Mouse (Mus musculus): ENCODE measurements at regions not wholly inside any gene's neighbourhood (a gene's known extent, or its start where the extent isn't known, plus 50 kb on each side); places are given as distances from the start of the nearest gene placed in this dataset.

DNA sequence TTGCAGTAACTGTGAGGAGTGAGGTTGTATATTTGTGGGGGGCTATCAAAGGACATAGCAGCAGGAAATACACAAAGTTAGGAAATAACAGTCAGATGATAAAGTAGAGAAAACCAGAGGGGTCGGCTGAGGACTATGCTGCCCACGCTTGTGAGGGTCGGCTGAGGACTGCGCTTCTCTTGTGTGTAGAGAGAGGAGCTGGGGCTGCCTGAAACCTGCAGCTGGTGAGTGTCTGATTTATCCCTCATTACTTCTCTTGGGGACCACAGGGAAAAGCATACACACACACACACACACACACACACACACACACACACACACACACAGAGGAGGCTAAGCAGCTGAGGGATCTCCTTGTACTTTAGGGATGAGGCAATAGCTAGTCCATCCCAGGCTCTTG is 124.3 kb upstream of the Rbfox1 start:
- H3K4me3 ChIP-seq (ENCODE audit: low read depth, low read length), result no peak overlapping the region
- H3K27me3 ChIP-seq (ENCODE audit: insufficient read depth, low read length), result no peaks in the 10 kb centered on the region
- H3K4me2 ChIP-seq (ENCODE audit: low read depth, low read length, poor library complexity, severe bottlenecking), result no peak overlapping the region
- H3K9ac ChIP-seq (replicated peaks; ENCODE audit: low read length, poor library complexity, severe bottlenecking), result no peak overlapping the region
- H3K4me1 ChIP-seq (ENCODE audit: insufficient read depth, low read length), result no peaks in the 10 kb centered on the region
- 88% methylated on average over 4 of the region's 4 CpGs for WGBS
- DNase-seq (ENCODE audit: low spot score) (no peak), ATAC-seq (ENCODE audit: low FRiP score) (no peak)
- H3K27ac ChIP-seq (ENCODE audit: low read depth, low read length), result no peak overlapping the region
- H3K36me3 ChIP-seq (ENCODE audit: insufficient read depth, low read length), result no peaks in the 10 kb centered on the region
- no peak for TF ChIP-seq CTCF (IDR thresholded peaks at IDR 0.05)
- H3K9me3 ChIP-seq (ENCODE audit: low read length), result no peaks in the 10 kb centered on the region

DNA sequence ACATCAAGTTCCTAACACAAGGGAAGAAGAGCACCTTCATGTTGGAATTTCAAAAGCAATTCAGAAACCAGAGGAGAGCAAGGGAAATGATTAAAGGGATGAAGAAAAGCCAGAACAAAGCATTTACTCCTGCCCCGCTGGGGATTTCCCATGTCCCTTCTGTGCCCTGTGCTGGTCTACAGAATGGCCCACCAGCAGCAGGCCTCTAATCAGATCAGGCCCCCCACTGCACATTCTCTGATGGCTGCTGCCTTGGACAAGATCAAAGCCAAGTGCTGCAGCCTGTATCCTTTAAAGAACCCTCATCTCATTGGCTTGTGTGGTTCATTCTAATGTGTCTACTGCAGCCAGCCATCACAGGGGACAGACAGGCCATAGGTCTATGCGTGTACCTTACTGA is 126.1 kb upstream of the Rbfox1 start:
- no peak for ATAC-seq (ENCODE audit: low FRiP score)
- no peak overlapping the region for H3K9ac ChIP-seq (replicated peaks; ENCODE audit: low read length, poor library complexity, severe bottlenecking)
- H3K9me3 ChIP-seq (ENCODE audit: low read length), result no peaks in the 10 kb centered on the region
- H3K4me1 ChIP-seq (ENCODE audit: insufficient read depth, low read length), result no peaks in the 10 kb centered on the region
- H3K4me3 ChIP-seq (ENCODE audit: low read depth, low read length), result no peak overlapping the region
- 73% methylated on average over 2 of the region's 2 CpGs for WGBS
- no peak overlapping the region for H3K27ac ChIP-seq (ENCODE audit: low read depth, low read length)
- H3K4me2 ChIP-seq (ENCODE audit: low read depth, low read length, poor library complexity, severe bottlenecking), result no peak overlapping the region
- no peak for TF ChIP-seq CTCF (IDR thresholded peaks at IDR 0.05)
- DNase-seq (ENCODE audit: low spot score), result no peak
- H3K27me3 ChIP-seq (ENCODE audit: insufficient read depth, low read length), result no peaks in the 10 kb centered on the region
- no peaks in the 10 kb centered on the region for H3K36me3 ChIP-seq (ENCODE audit: insufficient read depth, low read length)

DNA sequence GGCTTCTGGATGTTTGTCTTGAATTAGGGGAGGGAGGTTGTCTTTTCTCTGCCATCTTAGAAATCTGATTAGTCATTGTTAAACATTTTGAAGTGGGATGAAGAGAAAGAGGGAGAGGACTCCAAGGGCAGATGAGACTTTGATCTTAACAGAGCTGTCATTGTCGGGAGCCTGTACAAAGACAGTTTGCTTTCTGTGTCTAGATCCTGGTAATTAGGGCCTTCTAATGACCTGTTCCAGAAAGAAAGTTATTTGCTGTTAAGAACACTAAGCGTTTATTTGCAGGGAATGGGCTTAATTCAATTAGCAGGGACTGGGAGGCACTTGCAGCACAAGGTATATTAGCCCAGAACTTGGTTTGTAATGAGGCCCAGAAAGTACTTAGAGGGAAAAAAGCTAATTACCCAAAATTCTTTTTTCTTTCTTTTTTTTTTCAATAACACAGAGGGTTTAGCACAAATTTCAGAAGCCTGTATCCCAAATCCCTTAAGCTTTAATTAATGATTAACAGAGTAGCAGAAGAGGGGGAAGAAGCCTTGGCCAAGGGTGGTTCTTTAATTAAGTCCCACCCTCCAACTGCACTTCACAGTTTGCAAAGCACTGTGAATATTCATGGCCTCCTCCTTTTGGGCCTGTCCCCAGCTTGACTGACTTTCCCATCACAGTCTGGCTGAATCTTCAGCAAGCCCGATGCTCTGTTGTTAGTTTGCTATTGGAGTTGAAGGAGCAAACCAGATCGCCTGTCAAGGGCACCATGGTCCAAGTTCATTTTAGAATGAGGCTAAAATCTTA is 142.2 kb upstream of the Rbfox1 start:
- DNase-seq (ENCODE audit: low spot score) (no peak), ATAC-seq (ENCODE audit: low FRiP score) (no peak)
- Histone ChIP-seq H3K4me1 (ENCODE audit: insufficient read depth, low read length) (no peaks in the 10 kb centered on the region), H3K9me3 (ENCODE audit: low read length) (no peaks in the 10 kb centered on the region), H3K27ac (ENCODE audit: low read depth, low read length) (no peak overlapping the region), H3K4me3 (ENCODE audit: low read depth, low read length) (no peak overlapping the region), H3K9ac (replicated peaks; ENCODE audit: low read length, poor library complexity, severe bottlenecking) (no peak overlapping the region), H3K36me3 (ENCODE audit: insufficient read depth, low read length) (no peaks in the 10 kb centered on the region), H3K4me2 (ENCODE audit: low read depth, low read length, poor library complexity, severe bottlenecking) (no peak overlapping the region), H3K27me3 (ENCODE audit: insufficient read depth, low read length) (no peaks in the 10 kb centered on the region)
- TF ChIP-seq CTCF (IDR thresholded peaks at IDR 0.05), result no peak
- 61% methylated on average over 4 of the region's 4 CpGs for WGBS

DNA sequence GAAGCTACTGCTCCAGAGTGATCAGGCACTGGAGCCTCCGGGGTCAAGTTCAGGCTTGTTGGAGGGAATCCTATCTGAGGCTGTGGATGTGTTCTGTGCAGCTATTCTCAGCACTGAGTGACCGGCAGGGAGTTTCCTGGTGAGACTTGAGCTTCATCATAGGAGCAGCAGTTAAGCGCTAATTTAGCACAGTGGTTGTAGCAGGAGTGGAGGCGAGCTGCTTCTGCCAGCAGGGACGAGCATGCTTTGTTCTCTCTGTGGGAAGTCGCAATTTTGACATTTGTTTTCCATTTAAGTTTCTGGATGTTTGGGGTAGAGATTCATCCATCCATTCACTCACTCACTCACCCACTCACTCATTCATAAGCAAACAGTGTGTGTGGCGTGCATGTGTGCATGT is 144.4 kb upstream of the Rbfox1 start:
- no peak overlapping the region for H3K27ac ChIP-seq (ENCODE audit: low read depth, low read length)
- no peaks in the 10 kb centered on the region for H3K4me1 ChIP-seq (ENCODE audit: insufficient read depth, low read length)
- WGBS, result 59% methylated on average over 7 of the region's 7 CpGs
- H3K9ac ChIP-seq (replicated peaks; ENCODE audit: low read length, poor library complexity, severe bottlenecking), result 0 out of 2 replicates have a peak overlapping the region, but pooled peaks have one; percentile 19
- no peaks in the 10 kb centered on the region for H3K9me3 ChIP-seq (ENCODE audit: low read length)
- H3K27me3 ChIP-seq (ENCODE audit: insufficient read depth, low read length), result no peaks in the 10 kb centered on the region
- H3K4me3 ChIP-seq (ENCODE audit: low read depth, low read length), result no peak overlapping the region
- no peak overlapping the region for H3K4me2 ChIP-seq (ENCODE audit: low read depth, low read length, poor library complexity, severe bottlenecking)
- no peak for TF ChIP-seq CTCF (IDR thresholded peaks at IDR 0.05)
- no peaks in the 10 kb centered on the region for H3K36me3 ChIP-seq (ENCODE audit: insufficient read depth, low read length)
- no peak for DNase-seq (ENCODE audit: low spot score)
- ATAC-seq (ENCODE audit: low FRiP score), result no peak

DNA sequence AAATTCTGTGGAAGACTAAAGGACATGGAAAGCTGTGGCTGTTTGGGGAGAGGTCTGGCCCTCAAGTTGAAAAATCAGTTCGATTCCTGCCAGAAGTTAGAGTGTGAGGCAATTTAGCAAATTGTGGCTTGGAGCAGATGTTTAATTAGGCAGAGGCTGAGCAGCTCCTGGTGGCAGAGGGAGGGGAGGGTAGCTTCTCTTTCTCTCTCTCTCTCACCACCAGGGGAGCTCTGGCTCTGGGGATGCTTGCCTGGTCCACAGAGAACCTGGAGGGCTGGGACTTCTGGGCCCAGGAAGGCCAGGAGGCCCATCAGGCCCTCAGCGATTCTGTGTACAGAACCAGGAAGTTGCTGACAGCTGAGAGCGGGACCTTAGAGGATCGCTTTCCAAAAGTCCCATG is 151.5 kb upstream of the Rbfox1 start:
- WGBS, result 80% methylated on average over 4 of the region's 4 CpGs
- no peaks in the 10 kb centered on the region for H3K27me3 ChIP-seq (ENCODE audit: insufficient read depth, low read length)
- H3K4me1 ChIP-seq (ENCODE audit: insufficient read depth, low read length), result no peaks in the 10 kb centered on the region
- DNase-seq (ENCODE audit: low spot score), result peak; percentile 37
- no peaks in the 10 kb centered on the region for H3K9me3 ChIP-seq (ENCODE audit: low read length)
- H3K4me3 ChIP-seq (ENCODE audit: low read depth, low read length), result no peak overlapping the region
- no peak overlapping the region for H3K9ac ChIP-seq (replicated peaks; ENCODE audit: low read length, poor library complexity, severe bottlenecking)
- no peak for ATAC-seq (ENCODE audit: low FRiP score)
- no peak overlapping the region for H3K4me2 ChIP-seq (ENCODE audit: low read depth, low read length, poor library complexity, severe bottlenecking)
- H3K36me3 ChIP-seq (ENCODE audit: insufficient read depth, low read length), result no peaks in the 10 kb centered on the region
- peak; percentile 37 for TF ChIP-seq CTCF (IDR thresholded peaks at IDR 0.05)
- no peak overlapping the region for H3K27ac ChIP-seq (ENCODE audit: low read depth, low read length)

DNA sequence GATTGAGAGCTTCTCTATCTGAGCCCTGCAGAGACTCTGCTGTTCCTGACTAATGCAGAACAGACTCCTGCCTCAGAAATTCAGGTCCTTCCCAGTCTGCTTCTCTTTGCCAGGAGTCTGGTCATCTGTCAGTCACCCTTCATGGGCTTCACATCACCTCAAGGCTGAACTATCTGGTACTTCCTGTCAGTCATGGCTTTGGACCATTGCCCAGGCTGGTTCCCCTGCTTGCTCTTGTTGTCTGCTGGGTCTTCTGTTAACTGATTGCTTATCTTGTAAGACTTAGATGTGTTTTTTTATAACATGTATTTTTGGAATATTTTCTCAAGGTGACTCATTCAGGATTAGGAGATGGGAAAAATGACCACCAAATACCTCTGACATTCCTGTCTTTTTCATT is 162.6 kb upstream of the Rbfox1 start:
- Histone ChIP-seq H3K27ac (ENCODE audit: low read depth, low read length) (no peak overlapping the region), H3K4me1 (ENCODE audit: insufficient read depth, low read length) (no peaks in the 10 kb centered on the region), H3K36me3 (ENCODE audit: insufficient read depth, low read length) (no peaks in the 10 kb centered on the region), H3K27me3 (ENCODE audit: insufficient read depth, low read length) (no peaks in the 10 kb centered on the region), H3K9me3 (ENCODE audit: low read length) (no peaks in the 10 kb centered on the region), H3K4me3 (ENCODE audit: low read depth, low read length) (no peak overlapping the region), H3K9ac (replicated peaks; ENCODE audit: low read length, poor library complexity, severe bottlenecking) (no peak overlapping the region), H3K4me2 (ENCODE audit: low read depth, low read length, poor library complexity, severe bottlenecking) (no peak overlapping the region)
- ATAC-seq (ENCODE audit: low FRiP score) (no peak), DNase-seq (ENCODE audit: low spot score) (peak; percentile 21)
- TF ChIP-seq CTCF (IDR thresholded peaks at IDR 0.05), result no peak
